Mouse (Mus musculus): ENCODE measurements around the gene Slc7a7.
A peak's percentile ranks its signal among the peaks of the same experiment; 100 is the strongest.

Gene Slc7a7

DNA sequence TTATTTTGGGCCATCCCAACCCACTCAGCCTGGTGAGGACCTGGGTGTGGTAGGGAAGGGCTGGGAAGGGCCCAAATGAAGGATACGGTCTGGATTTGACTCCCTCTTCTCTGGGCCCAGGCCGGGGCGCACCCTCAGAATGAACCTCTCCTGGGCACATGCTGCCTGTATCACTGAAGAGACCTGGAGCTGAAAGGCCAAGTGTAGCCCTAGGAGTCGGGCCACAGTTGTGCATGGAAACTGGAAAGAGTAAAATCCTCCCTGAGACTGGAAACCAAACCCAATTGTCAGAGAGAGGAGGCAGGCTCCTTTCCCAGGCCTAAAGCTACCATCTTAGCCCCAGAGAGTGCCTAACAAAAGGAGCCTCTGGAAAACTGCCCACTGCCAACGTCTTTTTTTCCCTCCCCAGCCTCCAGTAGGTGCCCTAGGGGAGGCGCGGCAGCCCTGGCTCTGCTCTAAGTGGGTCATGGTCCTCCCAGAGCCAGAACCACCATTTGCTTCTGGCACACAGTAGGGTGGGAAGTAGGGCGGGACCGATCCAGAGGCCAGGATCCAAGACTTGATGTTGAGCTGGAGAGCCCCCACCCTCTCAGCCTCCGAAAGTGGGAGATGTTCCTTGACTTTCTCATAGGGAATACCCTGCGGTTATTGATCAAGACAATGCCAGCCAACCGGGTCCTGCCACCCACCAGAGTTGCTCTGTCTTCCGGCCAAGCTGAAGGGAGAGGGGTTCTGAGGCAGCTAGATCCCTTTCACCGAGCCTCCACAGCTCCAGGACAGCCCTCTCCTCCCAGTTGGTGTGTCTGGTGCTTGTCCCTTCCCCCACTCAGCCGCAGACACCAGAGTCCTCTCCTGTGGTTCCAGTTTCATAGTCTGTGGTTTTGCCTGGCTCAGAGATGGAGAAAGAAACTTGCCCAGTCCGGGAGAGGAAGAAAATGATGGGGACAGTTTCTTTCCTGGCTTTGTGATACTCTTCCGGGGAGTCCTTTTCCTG, 15.6 kb upstream of the Slc7a7 start:
- ATAC-seq (ENCODE audit: low TSS enrichment), result no peak

DNA sequence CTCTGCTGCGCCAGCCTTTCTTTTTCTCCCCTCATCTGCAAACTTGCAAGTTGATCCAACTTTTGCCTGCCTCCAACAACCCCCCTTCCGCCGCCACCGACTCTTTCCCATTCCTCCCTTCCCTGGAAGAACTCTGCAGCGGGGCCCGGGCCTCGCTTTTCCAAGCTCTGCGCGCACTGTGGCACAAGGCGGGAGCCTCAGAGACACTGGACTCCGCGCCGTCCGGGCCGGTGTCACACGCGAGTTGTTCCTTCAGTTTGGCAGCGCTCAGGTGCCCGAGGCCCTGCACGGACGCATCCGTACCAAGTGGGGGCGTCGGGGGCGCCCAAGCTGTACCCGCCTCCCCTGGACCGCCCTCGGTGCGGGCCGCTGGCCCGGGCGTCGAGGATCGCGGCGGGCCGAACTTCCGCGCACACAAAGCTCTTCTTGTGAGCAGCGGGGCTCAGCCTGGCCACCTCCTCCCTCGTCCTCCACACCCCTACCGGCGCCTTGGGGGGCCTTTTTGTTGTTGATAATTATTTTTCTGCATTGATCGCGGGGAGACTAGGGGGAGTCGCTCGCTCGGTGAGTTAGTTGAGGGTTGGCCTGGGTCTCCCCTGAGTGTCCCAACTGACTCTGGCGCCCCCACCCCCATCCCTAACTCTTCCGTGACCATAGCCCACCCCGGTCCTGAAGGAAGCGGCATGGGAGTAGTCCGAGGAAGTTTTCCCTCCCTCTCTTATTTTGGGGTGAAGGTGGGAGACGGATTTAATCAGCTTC, 14.7 kb upstream of the Slc7a7 start:
- no peak for ATAC-seq (ENCODE audit: low TSS enrichment)

DNA sequence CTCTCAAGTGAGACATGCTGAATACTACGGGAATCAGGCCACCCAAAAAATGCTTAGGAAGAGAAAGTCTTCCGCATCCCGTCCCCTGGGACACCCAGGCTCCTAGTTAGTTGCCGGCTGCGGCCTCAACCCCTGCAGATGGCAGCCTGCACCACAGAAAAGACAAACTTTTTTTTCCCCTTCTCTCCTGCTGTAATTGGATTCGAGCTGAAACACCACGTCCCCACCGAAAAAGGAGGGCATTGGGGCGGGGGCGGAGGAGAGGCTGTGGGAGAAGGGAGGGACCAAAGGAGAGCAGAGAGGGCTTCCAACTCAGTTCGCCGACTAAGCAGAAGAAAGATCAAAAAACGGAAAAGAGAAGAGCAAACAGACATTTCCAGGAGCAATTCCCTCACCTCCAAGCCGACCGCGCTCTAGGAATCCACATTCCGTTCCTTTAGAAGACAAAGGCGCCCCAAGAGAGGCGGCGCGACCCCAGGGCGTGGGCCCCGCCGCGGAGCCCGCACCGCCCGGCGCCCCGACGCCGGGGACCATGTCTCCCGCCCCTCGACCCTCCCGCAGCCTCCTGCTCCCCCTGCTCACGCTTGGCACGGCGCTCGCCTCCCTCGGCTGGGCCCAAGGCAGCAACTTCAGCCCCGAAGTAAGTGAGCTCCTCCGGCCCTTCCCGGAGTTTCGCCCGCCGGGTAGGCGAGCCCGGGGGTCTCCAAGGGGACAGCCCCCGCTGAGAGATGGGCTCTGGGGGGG, 13.9 kb upstream of the Slc7a7 start, which contains the start of gene Mmp14:
Mmp14 (plus strand) TSS at position 279 of the 744 bp plus-strand sequence.
- peak; percentile 29 for ATAC-seq (ENCODE audit: low TSS enrichment)

DNA sequence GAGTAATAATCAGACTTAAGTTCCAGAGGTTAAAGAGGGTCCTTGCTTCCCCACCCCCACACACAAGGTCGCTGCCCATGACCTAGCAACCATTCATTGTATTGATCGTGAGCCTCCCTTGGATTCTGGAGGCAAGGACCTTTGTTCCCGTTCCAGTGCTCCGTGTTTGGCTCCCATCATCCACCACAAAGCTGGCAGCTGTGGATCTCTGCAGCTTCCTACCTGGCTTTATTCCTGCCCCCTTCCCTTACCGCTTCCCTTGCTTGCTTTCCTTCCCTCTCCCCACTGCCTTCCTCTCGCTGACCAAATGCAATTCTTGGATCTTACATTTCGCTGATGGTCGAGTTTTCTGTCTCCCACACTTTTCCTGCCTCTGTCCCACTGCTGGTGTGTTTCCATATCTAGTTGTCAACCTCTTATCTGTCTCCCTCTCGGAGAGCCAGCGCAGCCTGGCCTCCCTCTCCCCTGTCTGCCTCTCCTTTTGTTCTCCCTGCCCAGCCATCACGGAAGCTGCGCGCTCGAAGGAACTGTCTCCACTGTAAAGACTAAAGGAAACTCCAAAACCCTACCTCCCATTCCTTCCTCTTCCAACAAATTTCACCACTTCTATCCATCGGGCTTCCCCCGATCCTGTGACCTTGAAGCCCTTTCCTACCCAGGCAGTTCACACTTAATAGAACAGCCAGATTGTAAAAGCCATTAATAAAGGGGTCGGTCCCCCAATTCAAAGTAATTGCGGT, 13.0 kb upstream of the Slc7a7 start:
- ATAC-seq (ENCODE audit: low TSS enrichment), result no peak

DNA sequence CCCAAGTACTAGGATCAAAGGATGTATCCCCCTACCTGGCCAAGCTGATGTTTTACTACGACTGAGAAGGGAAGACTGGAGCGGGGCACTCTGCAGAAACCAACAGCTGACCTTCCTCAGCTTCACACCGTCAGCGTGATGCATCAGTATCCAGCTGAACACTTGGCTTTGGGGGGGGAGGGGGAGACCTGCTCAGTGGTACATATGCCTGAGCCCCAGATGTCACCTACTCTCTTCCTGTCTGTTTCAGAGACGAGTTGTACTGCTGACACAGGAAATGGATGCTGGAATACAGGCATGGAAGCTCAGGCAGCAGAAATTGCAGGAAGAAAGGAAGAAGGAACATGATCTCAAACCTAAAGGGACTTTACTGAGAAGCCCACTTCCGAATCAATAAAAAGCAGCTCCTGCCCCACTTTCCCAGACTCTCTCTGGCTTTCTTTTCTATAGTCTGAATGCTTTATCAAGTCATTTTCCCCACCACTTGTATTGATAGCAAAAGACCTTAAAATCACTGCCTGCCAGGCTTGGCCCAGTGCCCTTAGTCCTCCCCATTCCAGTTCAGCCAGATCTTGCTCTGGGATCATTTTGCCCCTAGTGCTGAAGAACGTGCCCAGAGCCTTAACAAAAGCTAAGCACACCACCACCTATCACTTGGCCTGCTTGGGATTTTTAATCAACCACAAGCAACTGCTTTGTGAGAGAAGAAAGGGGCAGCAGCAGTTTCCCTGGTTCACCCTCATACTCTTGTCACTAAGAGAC, 11.9 kb upstream of the Slc7a7 start:
- no peak for ATAC-seq (ENCODE audit: low TSS enrichment)

DNA sequence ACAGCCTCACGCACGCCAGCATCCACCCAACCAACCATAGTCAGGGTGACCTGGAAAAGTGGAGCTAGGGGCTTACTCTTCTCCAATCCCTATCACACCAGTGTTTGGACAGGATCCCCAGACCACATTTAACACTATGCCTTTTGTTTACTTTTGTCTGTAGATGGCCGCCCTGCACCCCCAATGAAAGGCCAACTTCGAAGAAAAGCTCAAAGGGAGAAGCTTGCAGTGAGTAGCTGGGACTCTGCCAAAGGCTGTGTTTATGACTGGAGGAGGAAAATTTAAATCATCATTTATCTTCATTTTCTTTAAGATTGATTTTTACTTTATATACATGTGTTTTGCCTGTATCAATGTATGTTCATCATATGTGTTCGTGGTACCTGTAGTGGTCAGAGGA, 10.8 kb upstream of the Slc7a7 start:
- ATAC-seq (ENCODE audit: low TSS enrichment), result no peak

DNA sequence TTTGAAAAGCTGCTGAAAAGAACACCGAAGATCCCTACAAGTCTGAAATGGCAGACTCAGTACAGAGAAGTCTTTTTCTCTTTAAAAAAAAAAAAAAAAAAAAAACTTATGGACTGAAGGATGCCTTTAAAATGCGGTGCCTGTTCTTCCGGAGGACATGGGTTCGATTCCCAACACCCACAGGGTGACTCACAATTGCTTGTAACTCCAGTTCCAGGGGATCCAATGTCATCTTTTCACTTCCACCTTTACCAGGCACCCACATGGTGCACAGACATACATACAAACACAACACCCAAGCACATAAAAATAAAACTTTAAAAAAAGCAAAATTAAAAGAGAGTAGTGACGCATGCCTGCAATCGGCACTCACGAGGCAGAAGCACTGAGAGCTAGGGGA, 10.1 kb upstream of the Slc7a7 start:
- ATAC-seq (ENCODE audit: low TSS enrichment), result no peak

DNA sequence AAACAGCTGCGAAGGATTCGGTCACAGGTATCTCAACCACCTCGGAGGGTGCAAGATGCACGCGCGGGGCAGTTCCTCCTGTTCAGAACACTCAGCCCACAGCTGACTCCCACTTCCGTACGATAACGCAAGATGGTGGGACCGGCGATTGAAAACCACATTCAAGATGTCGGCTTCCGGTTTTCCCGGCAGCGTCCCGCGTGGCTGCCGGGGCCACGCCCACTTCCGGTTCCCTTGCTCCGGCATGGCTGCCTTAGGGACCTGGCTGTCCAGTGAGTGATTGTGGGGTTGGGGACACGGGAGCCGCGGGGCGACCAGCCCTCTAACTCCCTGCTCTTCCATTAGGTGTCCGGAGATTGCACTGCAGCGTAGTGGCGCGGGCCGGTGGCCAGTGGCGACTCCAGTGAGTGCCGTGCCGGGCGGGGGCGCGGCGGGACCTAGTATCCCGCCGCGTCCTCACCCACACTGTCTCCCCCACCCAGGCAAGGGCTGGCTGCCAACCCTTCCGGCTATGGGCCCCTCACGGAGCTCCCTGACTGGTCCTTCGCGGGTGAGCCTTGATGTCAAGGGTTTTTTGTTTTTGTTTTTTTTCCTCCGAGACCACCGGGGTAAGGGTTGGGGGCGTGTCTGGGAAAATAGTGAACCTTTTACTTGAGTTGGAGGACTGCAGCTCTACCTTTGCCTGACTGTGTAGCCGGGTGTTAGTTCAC, 9.3 kb upstream of the Slc7a7 start, which contains the start of gene Mrpl52:
Mrpl52 (plus strand) TSS at position 221 of the 710 bp plus-strand sequence.
- ATAC-seq (ENCODE audit: low TSS enrichment), result peak; percentile 92

DNA sequence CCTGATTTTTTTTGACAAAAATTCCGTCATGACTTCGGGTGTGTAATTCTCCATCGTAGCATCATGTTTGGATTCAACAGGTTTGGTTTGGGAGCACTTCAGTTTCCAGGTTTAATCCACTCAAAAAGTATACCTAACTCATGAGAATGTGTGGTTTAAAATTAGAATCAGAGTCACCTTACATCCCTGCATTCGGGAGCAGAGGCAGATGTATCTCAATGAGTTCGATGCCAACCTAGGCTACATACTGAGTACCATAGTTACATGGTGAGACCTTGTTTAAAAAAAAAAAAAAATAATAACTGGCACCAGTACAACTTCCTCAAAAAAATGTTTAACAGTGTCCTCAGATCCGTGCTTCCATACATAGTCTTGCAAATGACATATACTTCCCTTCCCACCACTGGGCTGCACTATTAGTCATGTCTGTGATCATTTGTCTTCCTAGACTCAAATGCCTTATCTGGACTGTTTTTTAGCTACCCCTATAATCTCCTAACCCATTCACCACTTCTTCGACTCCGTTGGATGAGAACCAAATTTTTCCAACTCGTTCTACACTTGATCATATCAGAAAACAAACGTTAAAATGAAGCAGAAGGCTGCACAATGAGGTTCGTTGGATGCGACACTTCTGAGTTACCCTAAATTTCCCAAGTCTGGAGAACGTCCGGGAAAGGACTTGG, 8.6 kb upstream of the Slc7a7 start:
- ATAC-seq (ENCODE audit: low TSS enrichment), result peak; percentile 43; the same call in 1 of the 2 replicates

DNA sequence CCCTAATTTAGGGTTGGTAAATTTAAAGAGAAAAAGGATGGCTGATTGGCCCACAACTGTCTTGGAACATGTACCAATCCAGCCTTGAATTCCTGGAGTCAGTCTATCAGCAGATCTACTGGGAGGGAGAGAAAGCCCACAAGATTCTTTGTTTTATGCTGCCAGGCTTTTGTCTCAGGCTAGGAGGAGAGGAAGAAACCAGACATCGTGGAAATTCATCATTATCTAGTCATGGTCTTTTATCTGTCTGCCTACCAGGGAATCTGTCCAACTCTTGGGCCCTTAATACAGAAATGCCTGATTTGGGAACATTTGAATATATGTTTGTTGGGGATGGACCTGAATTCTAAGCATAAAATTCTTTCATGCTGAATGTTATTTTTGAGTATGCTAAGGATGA, 8.0 kb upstream of the Slc7a7 start:
- ATAC-seq (ENCODE audit: low TSS enrichment), result no peak

DNA sequence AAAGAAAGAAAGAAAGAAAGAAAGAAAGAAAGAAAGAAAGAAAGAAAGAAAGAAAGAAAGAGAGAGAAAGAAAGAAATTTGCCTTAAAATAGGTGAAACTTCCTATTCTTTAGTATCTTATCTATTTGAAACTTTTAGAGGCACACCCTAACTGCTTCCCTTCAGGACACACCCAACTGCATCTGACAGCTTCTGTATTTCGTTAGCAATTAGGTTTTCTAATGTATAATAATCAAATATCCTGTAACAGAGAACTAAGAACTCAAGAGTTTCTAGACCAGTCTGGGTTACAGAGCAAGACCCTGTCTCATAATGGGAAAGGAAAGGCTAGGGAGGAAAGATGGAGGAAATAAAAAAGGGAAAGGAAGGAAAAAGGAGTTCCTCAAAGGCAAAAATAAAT, 7.1 kb upstream of the Slc7a7 start:
- no peak for ATAC-seq (ENCODE audit: low TSS enrichment)

DNA sequence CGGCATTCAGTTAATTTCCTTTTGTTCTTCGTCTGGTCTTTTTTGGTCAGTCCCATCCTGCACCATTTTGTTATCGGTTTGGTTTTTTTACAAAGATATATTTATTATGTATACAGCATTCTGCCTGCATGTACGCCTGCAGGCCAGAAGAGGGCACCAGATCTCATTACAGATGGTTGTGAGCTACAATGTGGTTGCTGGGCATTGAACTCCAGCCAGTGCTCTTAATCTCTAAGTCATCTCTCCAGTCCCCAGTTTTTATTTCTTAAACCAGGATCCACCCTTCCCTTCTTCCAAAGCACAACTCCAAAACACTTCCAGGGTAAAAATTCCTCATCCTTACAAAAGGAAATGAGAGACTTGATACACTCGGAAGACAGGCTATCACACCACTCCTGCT, 5.8 kb upstream of the Slc7a7 start:
- ATAC-seq (ENCODE audit: low TSS enrichment), result no peak

DNA sequence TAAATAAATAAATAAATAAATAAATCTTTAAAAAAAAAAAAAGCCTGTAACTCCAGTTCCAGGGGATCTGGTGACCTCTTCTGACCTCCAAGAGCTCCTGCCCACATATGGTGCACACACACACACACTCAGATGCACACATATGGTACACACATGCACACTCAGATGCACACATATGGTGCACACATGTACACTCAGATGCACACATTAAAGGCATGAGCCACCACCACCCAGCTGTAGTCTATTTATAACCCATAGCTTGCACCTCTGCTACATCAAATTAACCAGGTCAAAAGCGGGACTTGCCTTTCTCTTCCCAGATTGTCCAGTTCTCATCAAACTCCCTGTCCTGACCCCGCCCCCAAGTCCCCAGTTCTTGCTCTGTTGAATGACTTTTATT, 3.4 kb upstream of the Slc7a7 start:
- no peak for ATAC-seq (ENCODE audit: low TSS enrichment)

DNA sequence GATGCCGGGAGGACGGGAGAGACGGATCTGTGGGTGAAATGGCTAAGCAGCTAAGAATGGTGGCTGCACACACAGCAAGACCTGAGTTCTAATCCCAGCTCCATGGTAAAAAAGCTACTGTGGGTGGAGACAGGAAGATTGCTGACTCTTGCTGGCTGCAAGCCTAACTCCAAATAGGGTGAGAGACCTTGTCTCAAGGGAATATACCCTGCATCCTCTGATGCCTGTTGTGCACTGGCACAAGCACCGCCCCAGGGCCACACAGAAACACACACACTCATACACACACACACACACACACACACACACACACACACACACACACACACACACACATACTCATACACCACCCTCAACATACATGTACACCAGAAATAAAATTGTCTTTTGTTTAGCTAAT, 750 bp downstream of the Slc7a7 start:
- no peak for ATAC-seq (ENCODE audit: low TSS enrichment)

DNA sequence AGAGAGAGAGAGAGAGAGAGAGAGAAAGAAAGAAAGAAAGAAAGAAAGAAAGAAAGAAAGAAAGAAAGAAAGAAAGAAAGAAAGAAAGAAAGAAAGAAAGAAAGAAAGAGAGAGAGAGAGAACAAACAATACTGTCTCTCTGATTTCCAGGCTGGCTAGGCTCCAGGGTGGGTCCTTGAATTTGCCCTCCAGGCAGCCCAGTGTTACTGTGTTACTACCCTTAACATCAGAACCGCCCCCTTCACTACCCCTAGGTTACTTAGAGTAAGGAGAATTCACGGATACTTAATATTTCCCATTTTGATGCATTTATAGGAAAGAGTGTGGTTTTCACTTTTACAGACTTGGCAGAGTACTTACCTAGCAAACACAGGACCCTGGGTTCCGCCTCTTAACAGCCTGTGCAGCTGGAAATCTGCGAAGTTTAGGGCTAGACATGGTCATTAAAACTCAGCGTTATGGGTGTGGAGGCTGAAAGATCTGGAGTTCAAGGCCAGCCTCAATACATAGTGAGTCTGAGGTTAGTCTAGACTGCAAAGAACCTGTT, 1.3 kb downstream of the Slc7a7 start:
- no peak for ATAC-seq (ENCODE audit: low TSS enrichment)

DNA sequence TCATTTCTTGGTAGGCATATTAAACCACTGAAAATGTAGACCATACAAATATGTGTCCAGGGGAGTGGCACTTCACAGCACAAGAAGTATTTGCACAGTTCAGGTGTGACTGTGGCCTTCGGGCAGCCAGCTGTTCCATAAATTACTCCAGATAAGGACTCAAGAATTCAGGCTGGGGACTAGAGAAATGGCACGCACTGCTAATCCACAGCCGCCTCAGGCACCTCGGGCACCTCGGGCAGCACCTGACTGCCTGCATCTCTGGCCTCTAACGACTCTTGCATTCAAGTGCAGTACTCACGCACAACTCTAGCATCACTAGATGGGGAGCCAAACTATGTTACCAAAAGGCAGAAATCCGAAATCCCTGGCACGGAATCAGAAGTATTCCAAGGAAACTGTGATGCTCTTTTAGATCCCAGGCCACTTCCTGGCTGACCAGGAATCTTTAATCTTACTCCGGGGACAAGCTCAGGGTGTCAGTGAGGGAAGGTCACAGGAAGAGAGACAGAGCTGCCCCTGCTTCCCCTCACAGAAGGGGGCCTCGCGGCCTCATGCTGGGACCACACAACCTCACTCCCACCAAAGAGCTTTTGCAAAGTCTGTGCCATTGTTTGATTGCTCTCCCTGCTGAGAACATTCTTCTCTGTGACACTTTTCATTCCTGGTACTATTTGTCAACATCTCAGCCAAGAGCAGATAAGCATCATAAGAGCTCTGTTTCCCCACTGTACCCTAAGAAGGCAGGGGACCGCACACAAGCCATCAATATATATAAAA, 2.1 kb downstream of the Slc7a7 start:
- no peak for ATAC-seq (ENCODE audit: low TSS enrichment)

DNA sequence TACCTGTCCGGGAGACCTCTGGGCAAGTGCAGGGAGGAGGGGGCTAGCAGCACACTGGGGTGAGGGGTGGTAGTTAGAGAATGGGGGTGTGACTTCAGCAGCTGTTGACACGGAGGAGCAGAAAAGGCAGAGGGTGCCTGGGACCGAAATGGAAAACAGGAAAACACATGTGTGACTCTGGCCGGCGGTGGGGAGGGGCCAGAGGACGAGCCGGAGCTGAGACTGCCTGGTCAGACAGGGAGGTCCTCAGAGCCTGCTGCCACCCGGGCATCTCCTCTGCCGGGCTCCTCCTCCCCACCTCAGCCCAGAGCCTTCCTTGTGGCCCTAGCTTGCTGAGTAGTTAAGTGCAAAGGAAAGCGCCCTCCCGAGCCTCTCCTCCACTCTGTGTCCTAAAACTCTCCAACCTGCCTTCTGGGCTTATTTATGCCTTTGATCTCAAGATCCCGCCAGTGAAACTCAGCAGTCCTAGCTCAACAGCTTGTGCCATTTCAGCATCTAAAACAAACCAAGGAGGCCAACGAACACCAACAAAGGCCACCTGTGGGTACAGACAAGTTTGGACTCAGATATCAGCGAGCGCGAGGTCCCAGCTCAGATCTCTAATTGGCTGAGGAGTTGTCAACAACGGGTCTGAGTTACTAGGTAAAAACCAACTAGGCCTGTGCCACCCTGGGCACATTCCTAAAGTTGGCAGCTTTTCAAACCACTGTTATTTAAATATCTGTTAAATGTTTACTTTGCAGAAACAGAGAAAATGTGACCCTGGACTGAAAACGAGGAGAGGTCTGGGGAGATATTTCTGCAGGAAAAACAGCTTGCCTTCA, 3.5 kb downstream of the Slc7a7 start:
- no peak for ATAC-seq (ENCODE audit: low TSS enrichment)

Measured in frontal cortex, adult (tissue).